Mouse (Mus musculus): ENCODE results near the gene Angptl2.

- TF ChIP-seq CTCF (IDR thresholded peaks at IDR 0.05; ENCODE audit: control insufficient read depth, insufficient read depth, low read length), result no peak
- no peak for TF ChIP-seq POLR2A (IDR thresholded peaks at IDR 0.05; ENCODE audit: borderline replicate concordance, control insufficient read depth, low read depth, low read length)
Observed at GRCm38 (mm10) chr2:33183321-33183720, 32.5 kb upstream of the Angptl2 start.
